Mouse (Mus musculus) thymus, adult 2 months (tissue): ENCODE measurements around the gene Gm17455. TPM values are rescaled to one million over a fixed set of nuclear protein-coding genes. Genes with fewer than 3 reads are reported as not detected.

Experiments used
- DNase-seq: peaks from one replicate; pipeline ENCODE4 v3.0.0; 2021
- H3K27ac ChIP-seq: fragments of 200-500 bp; 2 replicates; pipeline ENCODE4 v1.5.1; 2012; ENCODE audit warnings: low read length, control low read depth; ENCODE audit not compliant: control insufficient read depth, insufficient read depth
- H3K27me3 ChIP-seq: fragments of 200-500 bp; 2 replicates; pipeline ENCODE4 v1.6.1; 2012; ENCODE audit warnings: mild to moderate bottlenecking, low read length, moderate library complexity, mixed read lengths; ENCODE audit not compliant: control insufficient read depth, insufficient read depth
- H3K36me3 ChIP-seq: fragments of 200-500 bp; 2 replicates; pipeline ENCODE4 v1.6.1; 2012; ENCODE audit warnings: mild to moderate bottlenecking, low read length, moderate library complexity; ENCODE audit not compliant: control insufficient read depth, insufficient read depth
- H3K4me1 ChIP-seq: fragments of 200-500 bp; replicated peaks from 2 replicates; pipeline ENCODE4 v1.6.1; 2012; ENCODE audit warnings: low read length; ENCODE audit not compliant: control insufficient read depth, insufficient read depth
- H3K4me3 ChIP-seq: fragments of 200-500 bp; 2 replicates; pipeline ENCODE4 v1.5.1; 2012; ENCODE audit warnings: mild to moderate bottlenecking, low read length, control low read depth, moderate library complexity; ENCODE audit not compliant: control insufficient read depth, insufficient read depth
- CTCF ChIP-seq: fragments of 200-500 bp; IDR thresholded peaks from 2 replicates; pipeline ENCODE4 v1.5.1; 2012; ENCODE audit warnings: mild to moderate bottlenecking, control low read depth, low read length, moderate library complexity, borderline replicate concordance; ENCODE audit not compliant: control insufficient read depth, poor library complexity, insufficient read depth; ENCODE audit errors: extremely low read depth
- POLR2A ChIP-seq: fragments of 200-500 bp; IDR thresholded peaks from 2 replicates; pipeline ENCODE4 v1.6.1; 2012; ENCODE audit warnings: mild to moderate bottlenecking, low read length, control low read depth, moderate library complexity; ENCODE audit not compliant: control insufficient read depth, poor library complexity, insufficient read depth; ENCODE audit errors: extremely low read depth
- WGBS: fragments of 180-500 bp; shearing (Covaris S2); methylation state at CpG from one replicate; pipeline ENCODE4 v1.1.7; 2018; 5-methylcytosine and 5-hydroxymethylcytosine counted together
- polyA plus RNA-seq: library from polyadenylated mRNA; depleted of rRNA; stranded (reverse); fragments of >200 nt; gene quantifications from 2 replicates; pipeline ENCODE4 v1.2.3, GENCODE M21; 2012; rRNA removed

Gene Gm17455
- polyA plus RNA-seq, 1 experiment: 1.1 TPM

DNA sequence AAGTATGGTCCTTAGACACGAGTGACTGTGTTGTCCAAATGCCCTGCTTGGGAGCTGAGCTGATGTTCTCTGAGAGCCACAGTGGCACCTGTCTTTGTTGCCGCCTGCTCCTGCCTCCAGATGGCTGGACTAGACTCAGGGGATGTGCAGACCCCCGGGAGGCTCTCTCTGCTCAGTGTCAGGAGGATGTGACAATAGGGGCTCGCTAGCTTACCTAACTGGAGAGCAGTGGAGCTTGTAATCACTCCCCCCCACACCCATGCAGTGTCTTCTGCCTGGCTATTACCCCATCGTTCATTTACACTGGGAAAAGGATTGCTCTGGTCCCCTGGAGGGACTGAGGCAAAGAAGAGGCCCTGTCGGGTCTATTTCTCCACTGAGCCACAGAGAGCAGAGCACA is 31.1 kb downstream of the Gm17455 start:
- WGBS: 73% methylated on average over 6 of the region's 6 CpGs
- Histone ChIP-seq H3K4me1 (no peaks in the 10 kb centered on the region), H3K36me3 (no peaks in the 10 kb centered on the region), H3K4me3 (no peak overlapping the region), H3K27ac (no peak overlapping the region), H3K27me3 (no peaks in the 10 kb centered on the region)
- no peak for DNase-seq
- no peak for TF ChIP-seq POLR2A
- no peak for TF ChIP-seq CTCF

DNA sequence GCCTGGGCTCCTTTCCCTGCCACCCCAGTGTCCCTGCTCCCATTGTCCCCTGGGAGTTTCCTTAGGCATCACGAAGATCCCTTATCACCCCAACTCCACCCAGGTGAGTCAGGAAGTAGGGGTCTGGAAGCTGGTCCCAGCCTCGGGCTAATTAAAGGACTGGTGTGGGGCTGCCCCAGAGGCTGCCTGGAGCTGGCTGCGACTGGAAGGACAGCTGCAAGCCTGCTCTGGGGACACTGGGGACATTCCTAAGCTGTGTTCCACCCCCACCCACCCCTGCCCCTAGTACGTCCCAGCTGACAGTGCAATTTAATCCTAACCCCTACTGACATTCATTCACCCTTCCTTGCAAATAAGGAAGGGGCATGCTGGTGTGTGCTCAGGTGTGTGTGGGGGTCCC is 33.2 kb downstream of the Gm17455 start:
- Histone ChIP-seq H3K27ac (no peak overlapping the region), H3K4me1 (no peaks in the 10 kb centered on the region), H3K36me3 (no peaks in the 10 kb centered on the region), H3K27me3 (no peaks in the 10 kb centered on the region), H3K4me3 (no peak overlapping the region)
- WGBS: 52% methylated on average over 4 of the region's 4 CpGs
- DNase-seq: no peak
- TF ChIP-seq CTCF (no peak), POLR2A (no peak)

DNA sequence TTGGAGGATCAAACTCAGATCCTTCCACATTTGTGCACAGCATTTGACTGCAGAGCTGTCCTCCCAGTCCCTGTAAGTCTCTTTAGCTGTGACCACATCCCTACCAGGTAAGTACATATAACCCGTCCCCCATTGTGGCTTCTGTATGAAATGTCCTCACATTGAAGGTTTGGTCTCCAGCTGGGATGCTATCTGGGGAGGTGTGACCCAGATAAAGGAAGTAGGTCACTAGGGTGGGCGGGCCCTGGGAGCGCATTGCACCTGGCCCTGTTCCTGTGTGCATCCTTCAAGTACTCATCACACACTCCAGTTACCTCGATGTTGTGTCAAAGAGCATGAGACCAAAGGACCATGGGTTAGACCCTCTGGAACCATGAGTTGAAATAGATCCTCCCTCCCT is 42.8 kb downstream of the Gm17455 start:
- H3K4me3 ChIP-seq: no peak overlapping the region
- H3K27ac ChIP-seq: no peak overlapping the region
- no peaks in the 10 kb centered on the region for H3K27me3 ChIP-seq
- no peak for TF ChIP-seq POLR2A
- no peak for TF ChIP-seq CTCF
- H3K36me3 ChIP-seq: no peaks in the 10 kb centered on the region
- WGBS: 49% methylated on average over 4 of the region's 4 CpGs
- peaks cover 9% of the 10 kb centered on the region for H3K4me1 ChIP-seq
- DNase-seq: peak; percentile 11

DNA sequence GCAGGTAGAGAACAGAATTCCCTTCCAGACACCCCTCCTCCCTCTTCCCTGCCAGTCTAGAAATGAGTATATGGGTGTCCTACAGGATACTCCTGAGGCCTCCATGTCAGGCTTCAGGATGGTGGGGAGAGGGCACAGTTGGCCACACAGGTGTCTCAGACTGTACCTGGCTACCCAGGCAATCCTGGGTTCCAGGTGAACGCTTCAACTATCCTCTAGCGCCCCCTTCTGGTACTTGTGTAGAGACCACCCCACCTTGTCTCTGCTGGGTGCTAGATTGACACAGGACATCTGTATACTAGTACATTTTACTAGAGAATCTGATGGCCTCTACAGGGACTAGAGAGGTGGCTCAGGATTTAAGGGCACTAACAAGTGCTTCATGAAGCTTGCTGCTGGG is 43.6 kb downstream of the Gm17455 start:
- Histone ChIP-seq H3K36me3 (no peaks in the 10 kb centered on the region), H3K4me3 (no peak overlapping the region), H3K27ac (no peak overlapping the region), H3K27me3 (no peaks in the 10 kb centered on the region), H3K4me1 (peaks cover 9% of the 10 kb centered on the region)
- no peak for TF ChIP-seq POLR2A
- TF ChIP-seq CTCF: 0 out of 2 replicates have a peak, but pooled peaks have one; percentile 30
- WGBS: 13% methylated on average over 2 of the region's 2 CpGs
- peak; percentile 8 for DNase-seq

DNA sequence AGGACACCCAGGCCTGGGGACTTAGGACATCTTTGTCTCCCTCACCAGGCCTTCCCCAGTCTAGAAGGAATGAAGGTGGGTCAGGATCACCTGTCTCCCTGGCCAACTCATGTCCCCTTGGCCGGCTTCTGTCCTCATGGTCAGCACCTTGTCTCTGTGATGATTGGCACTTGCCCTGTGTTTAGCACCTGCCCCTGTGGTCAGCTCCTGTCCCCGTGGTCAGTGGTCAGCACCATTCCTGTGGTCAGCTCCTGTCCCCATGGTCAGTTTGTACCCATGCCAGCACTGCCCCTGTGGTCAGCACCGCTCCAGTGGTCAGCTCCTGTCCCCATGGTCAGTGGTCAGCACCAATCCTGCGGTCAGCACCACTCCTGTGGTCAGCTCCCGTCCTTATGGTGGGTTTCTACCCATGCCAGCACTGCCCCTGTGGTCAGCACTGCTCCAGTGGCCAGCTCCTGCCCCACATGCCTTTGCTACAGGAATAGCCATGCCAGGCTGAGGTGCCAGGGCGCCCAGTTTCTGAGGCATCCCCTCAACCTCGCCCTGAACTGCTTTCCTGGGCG is 45.6 kb downstream of the Gm17455 start:
- Histone ChIP-seq H3K27me3 (no peaks in the 10 kb centered on the region), H3K4me1 (peaks cover 9% of the 10 kb centered on the region), H3K36me3 (no peaks in the 10 kb centered on the region), H3K27ac (no peak overlapping the region), H3K4me3 (no peak overlapping the region)
- TF ChIP-seq POLR2A (no peak), CTCF (no peak)
- WGBS: 74% methylated on average over 8 of the region's 8 CpGs
- DNase-seq: no peak

DNA sequence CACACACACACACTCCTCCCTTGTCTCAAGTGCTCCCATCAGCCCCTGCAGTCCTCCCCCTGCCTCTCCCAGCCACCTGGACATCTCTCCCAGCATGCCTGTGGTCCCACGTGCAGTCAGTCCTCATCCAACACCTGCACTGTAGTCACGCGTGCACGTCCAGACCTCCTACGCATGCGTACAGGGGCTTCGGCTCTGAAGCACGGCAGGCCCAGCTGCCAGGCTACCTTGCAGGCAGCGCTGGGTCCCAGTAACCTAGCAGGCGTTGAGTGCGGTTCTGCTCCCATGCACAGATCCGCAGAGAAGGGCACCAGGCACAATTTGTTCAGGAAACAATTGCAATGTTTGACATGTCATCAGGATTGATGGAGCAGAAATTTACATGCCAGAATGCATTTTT is 47.7 kb downstream of the Gm17455 start:
- DNase-seq: no peak
- peaks cover 6% of the 10 kb centered on the region for H3K4me1 ChIP-seq
- no peaks in the 10 kb centered on the region for H3K27me3 ChIP-seq
- H3K27ac ChIP-seq: no peak overlapping the region
- no peak overlapping the region for H3K4me3 ChIP-seq
- WGBS: 84% methylated on average over 12 of the region's 12 CpGs
- no peaks in the 10 kb centered on the region for H3K36me3 ChIP-seq
- no peak for TF ChIP-seq POLR2A
- no peak for TF ChIP-seq CTCF

Other genes with a start within 250 kb of the Gm17455 start
- 2.1 and 4.5 TPM in 2 replicates for gene Chst3, start 180.5 kb upstream of the Gm17455 start, polyA plus RNA-seq
- gene Psap, start 122.1 kb upstream of the Gm17455 start, polyA plus RNA-seq: 1,527 and 1,921 TPM in 2 replicates
- gene Vsir, start 52.9 kb upstream of the Gm17455 start, polyA plus RNA-seq: 162 and 166 TPM in 2 replicates